Mouse (Mus musculus) mature B cell (primary cell): Measurements from ENCODE around the gene Wee2.

ENCODE experiments used
- in situ Hi-C: fragments of 300-500 bp; cut with MboI; formaldehyde crosslinking; loops from 2 replicates; pipeline ENCODE4 v1.14.3; 2019

Wee2 gene

DNA sequence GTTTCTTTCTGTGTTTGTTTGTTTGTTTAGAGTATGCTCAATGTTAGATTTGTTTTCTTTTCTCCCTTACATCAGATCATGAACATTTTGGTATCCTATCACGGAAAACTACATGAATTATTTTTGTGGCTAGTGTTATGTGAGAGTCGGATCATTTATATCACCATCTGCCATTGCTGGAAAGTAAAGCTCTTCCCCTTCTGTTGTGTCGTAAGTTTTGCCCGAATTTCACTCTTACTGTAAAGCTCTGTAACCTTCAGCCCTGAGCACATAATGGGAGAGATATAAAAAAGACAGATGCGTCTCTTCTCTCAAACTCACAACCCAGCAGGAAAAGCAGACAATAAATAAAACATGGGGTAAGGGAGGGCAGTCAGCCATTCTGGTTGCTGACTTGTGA, at the start of gene Wee2:
TSS of gene Wee2 (plus strand) at position 153 of the 400 bp plus-strand sequence.
- in situ Hi-C loops: no loop called here

DNA sequence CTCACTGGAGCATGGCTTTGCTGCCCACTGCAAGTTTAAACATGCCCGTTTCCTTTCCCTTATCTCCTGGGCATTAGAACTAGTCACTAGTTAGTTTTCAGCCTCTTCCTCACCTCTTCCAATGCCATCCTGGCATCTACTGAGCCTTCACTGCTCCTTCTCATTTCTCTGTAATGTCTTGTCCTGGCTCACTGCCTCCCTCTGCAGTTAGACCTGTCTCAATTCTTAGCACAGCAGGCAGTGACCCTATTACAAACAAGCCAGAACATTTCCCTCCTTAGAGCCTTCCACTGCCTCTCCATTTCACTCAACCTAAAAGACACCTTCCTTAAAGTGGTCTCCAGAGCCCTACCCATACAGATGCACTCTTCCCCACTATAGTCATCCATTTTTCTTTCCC, 47.9 kb upstream of the Wee2 start:
- in situ Hi-C loops: no loop called here

DNA sequence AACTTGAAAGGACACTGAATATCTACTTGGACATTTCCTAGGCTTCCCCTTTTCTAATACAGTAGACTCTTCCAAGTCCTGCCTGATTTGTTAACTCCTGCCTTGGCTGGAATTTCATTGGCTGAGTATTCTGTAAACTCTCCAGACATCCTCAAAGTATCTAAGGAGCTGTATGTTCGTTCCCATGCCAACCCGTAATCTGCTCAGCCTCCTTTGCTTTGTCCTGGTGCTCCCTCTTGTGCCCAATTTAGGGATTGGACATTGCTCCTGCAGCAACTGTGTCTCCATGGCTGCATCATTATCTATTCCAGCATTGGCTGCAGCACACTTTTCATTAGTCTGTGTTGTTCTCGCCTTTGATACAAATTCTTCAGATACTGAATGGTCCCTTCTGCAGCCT, 45.7 kb upstream of the Wee2 start:
- in situ Hi-C loops: no loop called here

DNA sequence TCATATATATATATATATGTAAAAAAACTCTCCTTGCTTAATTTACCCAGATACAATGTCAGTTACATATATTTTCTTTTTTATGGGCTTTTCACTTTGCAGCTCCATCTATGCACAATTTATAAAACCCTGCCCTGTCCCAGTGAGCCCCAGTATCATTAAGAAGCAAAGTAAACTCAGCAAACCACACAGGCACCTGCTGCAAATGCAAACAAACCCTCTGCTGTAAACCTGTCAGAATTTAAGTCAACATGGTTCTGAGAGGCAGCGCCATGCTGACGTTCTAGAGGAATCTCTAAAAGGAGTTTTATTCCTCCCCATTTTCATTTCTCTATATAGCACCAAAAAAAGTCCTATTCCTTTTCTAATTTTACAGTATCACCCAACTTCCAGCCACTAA, 36.9 kb upstream of the Wee2 start:
- in situ Hi-C loops: no loop called here

DNA sequence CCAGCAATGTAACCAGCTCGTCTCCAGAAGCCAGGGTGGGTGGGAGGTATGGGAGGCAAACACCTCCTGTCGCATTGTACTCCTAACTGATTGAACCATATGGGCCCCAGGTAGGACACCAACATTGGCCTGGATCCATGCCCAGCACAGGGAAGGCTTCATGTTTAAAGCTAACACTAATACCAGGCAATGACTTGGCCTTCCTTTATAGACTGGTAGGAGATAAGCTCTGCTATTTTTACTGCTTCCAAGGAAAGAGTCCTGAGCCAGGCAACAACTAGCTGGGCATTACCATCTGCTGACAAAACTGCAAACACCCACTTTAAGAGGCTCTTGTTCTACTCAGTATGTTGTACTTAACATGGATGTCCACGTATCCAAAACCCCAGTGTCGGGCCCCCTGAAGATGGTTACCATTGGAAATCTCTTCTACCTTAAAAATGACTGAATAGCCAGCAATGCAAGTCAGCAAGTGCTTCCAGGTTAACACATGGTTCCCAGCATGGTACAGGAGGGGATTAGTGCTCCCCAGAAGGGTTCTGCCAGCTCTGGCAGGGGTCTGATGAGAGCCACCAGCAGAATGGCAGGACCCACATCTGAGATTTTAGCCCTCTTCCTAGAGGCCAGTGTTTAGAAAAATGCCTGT, 35.1 kb upstream of the Wee2 start:
- in situ Hi-C loops: no loop called here

DNA sequence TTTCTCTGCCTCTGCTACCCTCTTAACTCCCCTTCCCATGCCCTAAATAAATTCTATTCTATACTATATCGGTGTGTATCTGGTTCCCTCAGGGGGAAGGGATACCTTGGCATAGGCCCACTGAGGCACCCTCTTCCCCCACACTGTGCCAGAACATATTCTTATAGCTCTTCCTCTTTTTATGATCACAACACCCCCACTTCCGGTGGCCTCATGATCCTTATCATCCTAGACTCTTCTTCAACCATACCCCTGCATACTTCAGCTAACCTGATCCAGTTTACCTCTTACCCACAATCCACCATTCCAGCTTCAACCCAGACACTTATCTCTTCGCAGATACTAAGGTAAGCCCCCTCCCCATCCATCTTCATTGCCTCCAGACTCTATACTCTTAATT, 27.8 kb upstream of the Wee2 start:
- in situ Hi-C loops: no loop called here

DNA sequence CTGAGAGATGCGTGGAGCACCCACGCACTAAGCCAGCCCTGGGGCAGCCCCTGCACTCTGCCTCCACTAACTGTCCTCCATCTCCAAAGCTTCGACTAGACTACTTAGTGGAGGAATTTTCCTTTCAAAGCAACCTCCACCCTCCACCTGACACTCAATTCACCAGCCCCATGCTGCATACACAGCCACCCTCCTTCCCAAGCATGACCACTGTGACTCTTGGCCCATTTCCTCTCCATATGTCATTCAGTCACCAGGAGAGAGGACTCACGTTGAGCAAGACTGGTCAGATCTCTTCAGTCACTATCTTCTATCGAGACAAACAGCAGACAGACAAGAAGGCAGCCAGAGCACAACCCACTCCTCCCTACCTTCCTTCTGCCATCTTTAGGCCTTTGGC, 25.8 kb upstream of the Wee2 start:
- in situ Hi-C loops: no loop called here

DNA sequence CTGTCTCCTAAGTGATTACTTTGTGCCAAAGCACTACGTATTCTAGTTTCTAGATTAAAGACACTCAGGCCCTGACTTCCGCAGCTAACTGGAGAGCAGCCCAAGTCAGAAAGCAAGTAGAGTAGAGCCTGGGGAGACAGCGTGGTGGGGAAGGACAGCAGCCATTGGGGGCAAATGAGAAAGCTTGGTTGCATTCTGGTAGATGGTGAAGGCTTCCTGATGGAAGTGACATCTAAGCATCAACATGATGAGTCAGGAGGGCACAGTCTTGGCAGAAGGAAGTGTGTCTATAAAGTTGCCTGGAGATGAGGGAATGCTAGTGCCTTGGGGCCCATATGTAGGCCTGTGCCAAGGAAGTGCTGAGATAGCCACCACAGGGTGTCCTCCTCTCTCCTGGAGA, 25.3 kb upstream of the Wee2 start:
- in situ Hi-C loops: no loop called here

DNA sequence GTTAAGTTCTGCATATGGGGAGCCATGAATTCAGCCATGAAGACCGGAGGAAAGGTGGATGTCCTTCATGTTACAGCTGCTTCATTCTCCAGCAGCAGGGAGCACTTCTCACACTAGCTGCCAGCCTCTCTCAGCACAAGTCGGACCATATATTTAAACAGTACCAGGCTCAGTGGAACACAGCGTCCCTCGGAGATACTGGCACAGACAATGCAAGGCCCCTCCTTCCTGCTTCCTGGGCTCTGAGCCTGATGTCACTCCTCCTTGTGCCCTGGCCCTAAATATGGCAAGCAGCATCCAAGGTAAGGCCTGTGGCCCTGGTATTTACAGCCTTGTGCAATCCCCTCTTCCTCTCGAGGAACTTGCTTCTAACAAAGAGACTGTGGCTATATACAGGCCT, 23.1 kb upstream of the Wee2 start:
- in situ Hi-C loops: no loop called here

DNA sequence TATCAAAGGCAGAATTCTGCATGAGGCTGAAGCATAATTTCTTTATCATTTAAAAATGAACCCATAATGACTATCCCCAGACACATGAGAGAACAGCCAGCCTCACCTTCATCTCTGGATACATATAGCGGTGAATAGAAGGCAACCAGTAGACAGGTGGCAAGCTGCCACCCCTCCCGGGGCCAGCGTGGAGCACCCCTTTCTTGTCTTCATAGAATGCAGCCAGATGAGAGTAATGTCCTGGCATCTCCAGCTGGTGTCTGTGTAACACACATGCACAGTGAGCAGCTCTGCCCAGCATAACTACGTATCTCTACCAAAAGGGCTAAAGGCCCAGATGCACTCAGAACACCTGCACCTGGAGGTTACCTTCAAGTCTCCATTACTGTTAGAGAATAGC, 20.5 kb upstream of the Wee2 start:
- in situ Hi-C loops: no loop called here

DNA sequence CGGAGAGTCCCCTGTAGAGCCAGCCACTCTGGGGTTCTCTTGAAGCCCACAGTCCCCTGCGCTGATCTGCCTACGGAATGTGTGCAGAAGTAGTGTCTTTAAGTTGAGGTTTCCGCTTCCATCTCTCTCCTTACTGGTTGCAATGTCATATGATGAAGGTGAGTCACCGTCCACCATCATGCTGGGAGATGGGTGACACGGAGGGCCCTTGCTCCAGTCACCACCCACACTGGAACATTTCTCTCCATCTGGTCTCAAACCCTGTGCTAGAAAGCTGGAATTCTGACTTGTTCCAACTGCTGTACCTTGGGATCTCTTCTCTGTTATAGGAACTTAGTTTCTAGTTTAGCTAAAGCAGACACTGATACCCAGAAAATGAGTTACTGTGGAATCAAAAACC, 17.8 kb upstream of the Wee2 start:
- in situ Hi-C loops: no loop called here

DNA sequence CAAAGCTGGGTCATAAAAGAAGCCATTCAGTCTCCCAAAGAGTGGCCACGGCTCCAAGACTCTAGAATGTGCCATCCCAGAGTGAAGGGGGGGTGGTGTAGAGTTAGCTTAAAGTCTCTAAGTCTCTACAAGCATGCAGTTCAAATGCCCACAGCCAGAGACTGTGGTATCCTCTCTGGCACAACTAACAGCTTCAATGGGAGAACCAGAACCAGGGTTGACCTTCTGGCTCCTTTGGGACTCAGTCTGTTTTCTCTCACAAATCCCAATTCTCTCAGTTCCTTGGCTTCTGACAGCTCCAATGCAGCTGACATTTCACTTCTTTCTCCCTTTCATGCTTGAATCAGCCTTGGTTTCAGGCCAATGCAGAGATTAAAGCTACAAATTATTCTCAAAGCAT, 15.9 kb upstream of the Wee2 start:
- in situ Hi-C loops: no loop called here

DNA sequence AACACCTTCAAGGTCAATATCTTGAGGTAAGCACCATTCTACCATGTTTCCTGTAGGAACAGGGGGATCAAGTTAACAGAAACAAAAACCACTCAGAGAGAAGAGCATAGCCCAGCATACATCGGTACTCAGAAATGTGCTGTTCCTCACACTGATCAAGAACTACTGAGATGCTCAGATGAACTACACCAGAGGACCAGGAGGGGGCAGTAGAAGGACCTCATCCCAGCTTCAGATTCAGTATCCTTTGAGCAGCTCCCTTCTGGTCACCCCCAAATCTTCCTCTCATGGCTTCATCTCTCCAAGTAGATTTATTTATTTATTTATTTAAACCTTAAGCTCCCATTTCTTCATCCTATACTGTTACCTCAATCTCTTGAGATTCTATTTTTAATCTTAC, 15.1 kb upstream of the Wee2 start:
- in situ Hi-C loops: no loop called here

DNA sequence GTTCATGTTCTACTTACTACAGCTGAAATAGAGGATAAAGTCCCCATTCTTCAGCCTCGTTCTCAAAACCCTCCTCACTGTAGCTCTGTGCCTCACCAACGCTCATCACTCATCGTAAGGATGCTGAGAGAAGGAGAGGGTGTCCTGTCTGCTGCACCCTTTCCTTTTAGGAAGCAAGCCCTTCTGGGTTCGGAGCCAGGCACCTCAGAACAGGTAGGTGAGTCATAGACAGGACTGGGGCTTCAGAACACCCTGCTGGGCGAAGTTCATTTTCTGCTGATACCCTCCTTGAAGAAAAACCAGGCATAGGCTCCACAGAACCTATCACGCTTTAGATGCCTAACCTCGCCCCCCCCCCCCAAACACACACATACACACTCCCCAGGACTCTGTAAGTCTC, 11.4 kb upstream of the Wee2 start:
- in situ Hi-C loops: no loop called here

DNA sequence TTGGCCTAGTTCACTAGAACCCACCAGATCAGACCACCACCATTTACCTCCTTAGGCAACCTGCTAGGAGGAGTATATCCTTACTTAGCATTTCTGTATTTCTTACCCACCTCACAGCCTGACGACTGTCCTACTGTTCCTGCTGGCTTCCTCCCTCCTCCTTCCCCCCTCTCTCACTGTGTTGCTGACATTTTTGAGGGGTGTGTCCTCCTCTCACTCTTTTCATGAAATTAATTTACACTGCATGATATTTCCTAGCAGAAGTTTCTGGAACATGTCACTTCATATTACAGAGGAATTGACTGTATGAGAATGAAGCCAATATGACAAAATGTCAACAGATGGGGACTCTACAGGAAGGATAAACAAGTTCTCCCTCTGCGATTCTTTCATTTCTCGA, 10.2 kb upstream of the Wee2 start:
- in situ Hi-C loops: no loop called here

DNA sequence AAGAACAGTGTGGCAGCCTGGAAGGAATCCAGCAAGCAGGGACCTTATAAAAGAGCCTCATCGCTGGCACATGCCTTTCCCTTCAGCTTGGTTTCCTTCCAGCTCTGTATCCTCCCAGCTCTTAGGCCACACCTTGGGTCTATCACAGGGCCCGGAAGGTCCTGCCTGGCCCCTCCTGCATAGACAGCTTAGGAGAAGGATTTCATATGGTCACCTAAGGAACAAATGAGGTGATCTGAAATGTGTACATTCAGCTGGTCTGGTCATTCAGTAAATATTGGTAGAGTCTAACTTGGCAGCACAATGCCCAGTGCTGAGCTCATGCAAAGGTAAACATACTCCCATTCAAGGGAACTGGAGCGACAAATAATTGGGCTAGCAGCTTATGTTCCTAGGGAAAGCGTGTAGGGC, 9.4 kb upstream of the Wee2 start:
- in situ Hi-C loops: no loop called here

DNA sequence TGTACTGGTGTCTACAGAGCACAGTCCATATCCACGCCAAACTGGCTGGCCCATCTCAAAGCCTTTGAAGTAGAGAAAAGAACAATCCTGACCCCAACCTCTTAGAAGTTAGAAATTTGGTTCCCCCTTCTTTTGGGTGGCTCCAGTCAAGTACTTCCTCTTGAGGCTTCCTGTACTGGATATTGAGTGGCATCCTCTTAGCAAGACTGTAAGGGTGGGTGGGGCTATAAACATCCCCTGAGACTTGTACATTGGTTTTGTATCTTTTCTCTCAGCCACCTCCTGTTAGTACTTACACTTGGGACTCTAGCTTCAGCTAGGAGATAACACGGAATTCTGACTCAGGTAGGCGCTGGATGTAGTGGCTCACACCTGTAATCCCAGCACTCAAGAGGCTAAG, 8.6 kb upstream of the Wee2 start:
- in situ Hi-C loops: no loop called here

DNA sequence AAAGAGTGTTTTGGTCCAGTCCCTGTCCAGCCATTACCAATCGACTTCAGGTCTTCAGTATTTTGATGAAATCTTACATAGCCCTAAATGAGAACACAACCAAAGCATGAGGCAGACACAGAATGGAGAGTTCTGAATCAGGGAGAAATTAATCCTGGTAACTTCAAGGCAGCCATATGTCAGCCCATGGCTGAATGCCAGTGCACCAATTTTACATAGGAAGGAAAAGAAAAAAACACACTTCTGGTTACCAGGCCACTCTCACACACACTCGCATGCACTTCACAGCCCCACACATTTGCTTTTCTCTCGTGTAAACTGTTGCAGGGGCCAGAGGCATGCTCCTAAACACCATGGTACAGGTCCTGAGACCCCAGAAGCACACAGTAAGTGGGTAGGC, 8.0 kb upstream of the Wee2 start:
- in situ Hi-C loops: no loop called here

DNA sequence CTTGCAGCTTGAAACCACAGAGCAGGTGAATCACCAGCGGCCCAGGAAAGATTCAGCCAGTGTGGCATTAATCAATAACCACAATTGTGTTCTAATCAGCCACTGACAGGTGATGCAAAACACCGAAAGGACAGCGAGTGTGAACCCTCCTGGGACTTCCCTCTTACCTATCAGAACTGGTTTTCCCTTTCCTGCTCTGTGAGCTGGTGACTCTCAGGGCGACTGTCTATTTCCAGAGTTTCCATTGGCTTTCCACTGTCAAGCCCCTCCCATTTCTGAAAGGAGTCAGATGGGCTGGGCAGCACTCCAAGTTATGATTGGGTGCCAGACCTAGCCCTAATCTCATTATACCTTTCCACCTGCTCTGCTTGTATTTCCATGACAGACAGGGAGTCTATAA, 7.5 kb upstream of the Wee2 start:
- in situ Hi-C loops: no loop called here

DNA sequence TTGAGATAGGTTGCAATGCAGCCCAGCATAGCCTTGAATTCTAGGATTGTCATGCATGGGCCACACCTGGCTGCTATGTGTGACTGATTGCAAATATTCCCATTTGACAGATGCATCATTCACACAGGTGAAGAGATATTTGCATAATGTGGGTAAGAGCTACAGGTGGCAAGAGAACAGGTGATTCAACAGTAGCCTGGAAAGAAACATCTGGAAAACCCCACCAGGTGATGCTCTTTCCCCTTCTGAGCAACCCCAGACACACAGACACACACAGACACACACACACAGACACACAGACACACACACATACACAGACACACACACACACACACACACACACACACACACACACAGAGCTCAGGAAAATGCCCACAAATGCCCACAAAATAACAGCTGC, 7.1 kb upstream of the Wee2 start:
- in situ Hi-C loops: no loop called here

DNA sequence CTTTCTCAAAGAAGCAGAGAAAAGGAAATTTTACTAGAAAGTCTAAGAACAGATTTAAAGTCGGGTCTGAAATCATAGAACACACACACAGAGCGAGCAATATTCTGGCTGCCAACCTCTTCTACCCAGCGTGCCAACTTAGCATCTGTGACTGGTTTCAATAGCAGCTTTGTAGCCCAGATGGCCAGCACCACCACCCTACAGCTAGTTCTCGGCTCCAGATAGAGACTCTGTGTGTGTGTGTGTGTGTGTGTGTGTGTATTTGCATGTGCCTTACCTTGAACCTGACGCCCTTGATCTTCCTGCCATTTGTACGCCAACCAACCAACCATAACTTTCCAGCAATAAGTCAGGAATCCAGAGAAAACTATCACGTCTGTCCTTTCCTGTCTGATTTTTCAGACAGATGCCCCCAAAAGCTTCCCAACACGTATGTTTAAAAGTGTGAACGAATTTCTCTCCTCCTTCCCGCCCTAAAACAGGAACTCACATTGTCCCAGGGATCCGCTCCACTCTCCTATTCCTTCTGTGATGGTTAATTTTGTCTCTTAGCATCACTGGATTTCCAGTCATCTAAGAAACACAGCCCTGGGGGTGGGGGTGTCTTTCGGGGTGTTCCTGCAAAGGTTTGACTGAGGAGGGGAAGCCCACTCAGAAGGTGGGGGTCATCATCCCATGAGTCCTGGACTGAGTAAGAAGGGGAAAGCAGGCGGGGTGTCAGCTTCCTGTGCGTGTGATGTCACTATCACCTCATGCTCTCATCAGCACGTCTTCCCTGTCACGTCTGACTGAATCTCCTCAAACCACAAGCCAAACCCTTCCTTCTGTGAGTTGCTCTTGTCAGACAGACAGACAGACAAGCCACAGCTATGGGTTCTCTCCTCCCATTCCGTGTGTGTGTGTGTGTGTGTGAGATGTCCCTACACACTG, 6.3 kb upstream of the Wee2 start:
- in situ Hi-C loops: no loop called here

DNA sequence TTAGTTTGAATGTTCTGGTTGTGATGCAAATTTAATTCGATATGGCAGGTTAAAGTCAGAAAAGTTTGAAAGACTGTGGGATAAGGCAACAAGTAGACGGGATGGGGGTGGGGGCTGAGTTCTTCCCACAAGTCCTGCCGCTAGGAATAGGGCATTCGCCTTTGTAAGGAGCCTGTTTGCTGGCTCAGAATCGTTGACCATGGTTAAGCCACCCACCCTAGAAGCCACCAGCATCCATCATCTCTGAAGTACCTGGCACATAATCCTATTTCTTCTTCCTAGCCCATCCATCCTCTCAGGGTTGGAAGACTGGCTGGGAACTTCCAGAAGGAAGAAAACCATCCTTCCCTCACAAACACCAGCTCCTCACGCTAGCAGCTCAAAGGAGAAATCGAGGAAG, 4.2 kb upstream of the Wee2 start:
- in situ Hi-C loops: no loop called here

DNA sequence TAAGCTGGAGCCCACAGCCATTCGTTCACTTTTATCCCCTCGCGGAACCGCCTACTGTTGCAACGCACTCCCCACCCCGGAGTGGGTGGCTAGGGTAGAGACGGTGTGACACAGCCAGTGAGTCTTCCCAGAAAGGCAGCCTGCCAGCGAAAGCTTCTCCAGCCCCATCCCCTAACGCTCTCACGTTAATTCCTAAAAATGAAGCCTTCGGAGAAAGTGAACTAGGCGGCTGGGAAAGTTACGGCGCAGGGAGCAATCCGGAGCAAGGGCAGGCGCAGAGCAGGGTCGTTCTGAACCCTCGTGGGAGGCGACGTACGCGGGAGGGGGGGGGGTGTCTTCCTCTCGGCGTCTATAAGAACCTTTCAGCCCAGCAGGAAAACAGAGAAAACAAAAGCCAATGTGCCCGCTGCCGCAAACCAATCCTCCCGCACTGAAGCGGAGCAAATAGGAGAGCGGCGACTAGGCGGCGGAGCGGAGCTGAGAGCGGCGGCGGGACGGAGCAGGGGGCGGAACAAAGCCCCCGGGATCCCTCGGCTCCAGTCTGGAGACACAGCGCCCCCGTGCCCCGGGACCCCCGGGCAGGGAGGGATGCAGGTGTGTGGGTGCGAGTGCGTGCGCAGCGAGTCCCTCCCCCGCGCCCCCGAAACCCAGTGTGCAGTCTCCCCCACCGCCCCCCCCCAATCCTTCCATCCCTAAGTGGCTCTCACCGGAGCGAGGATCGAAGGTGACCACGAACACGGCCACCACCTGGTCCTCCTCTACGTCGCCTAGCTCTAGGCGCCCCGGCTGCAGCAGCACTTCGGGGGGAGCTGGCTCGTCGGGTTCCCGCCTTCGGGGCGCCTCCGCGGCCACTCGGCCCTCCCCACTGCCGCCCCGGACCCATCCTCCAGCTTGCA, 3.5 kb upstream of the Wee2 start:
- in situ Hi-C loops: no loop called here
